Comparison of ENCODE assay signal across 12 mouse cellular contexts in genomic region chr13:91352311-91352710, GRCm38 (mm10).
A peak's percentile ranks its signal among the peaks of the same experiment; 100 is the strongest.
DNase-seq lines count a peak whose midpoint lies in the region; ATAC-seq and TF ChIP-seq lines count a peak whose summit lies in the region.
"Had no signal": no experiment of that assay in that cellular context is flagged by ENCODE, and none has a peak within 500 bp of the region (broad histone marks: within the 10 kb centered on the region; RNA-seq: fewer than 3 reads in every experiment).

No protein-coding gene starts in this region.

- no peak for TF ChIP-seq CTCF in stomach, postnatal 0 days (IDR thresholded peaks at IDR 0.05; ENCODE audit: low read depth)
- no peak for TF ChIP-seq CTCF in layer of hippocampus, adult 2 months (conservative IDR thresholded peaks at IDR 0.05)

- no peak for TF ChIP-seq EP300 in stomach, postnatal 0 days (optimal IDR thresholded peaks at IDR 0.05)

- peak; percentile 56 for DNase-seq in urinary bladder, postnatal 14 days (ENCODE audit: low spot score)
- no peak for DNase-seq in urinary bladder, postnatal 10 days (ENCODE audit: low spot score)
- no peak for DNase-seq in stomach, postnatal 0 days (ENCODE audit: low spot score)
- no peak for DNase-seq in layer of hippocampus, adult 2 months (ENCODE audit: low spot score in 2 of 2)
- DNase-seq in right cerebral cortex, postnatal 4 days, result no peak
- DNase-seq: cerebellum, adult 9-10 months; kidney, adult 8-10 months; right cerebral cortex, postnatal 25 days had no signal

- H3K27me3 ChIP-seq in heart, embryonic 15.5 days, result no peaks in the 10 kb centered on the region
- H3K27me3 ChIP-seq in lung, embryonic 15.5 days, result no peaks in the 10 kb centered on the region
- H3K27me3 ChIP-seq in stomach, postnatal 0 days (ENCODE audit: control insufficient read depth, insufficient read depth, low read length), result no peaks in the 10 kb centered on the region
- no peaks in the 10 kb centered on the region for H3K27me3 ChIP-seq in neural tube, embryonic 15.5 days (replicated peaks)
- H3K27me3 ChIP-seq: liver, embryonic 12.5 days had no signal

- no peak overlapping the region for H3K9ac ChIP-seq in heart, embryonic 15.5 days
- H3K9ac ChIP-seq in lung, embryonic 15.5 days, result no peak overlapping the region
- no peak overlapping the region for H3K9ac ChIP-seq in stomach, postnatal 0 days (ENCODE audit: low read length)
- H3K9ac ChIP-seq in neural tube, embryonic 15.5 days (replicated peaks), result no peak overlapping the region
- H3K9ac ChIP-seq: liver, embryonic 12.5 days had no signal

- ATAC-seq in heart, embryonic 15.5 days (replicated peaks; ENCODE audit: insufficient number of reproducible peaks, insufficient read depth, low FRiP score, low read depth), result peak; percentile 60; the same call in 1 of the 2 replicates
- ATAC-seq in lung, embryonic 15.5 days (ENCODE audit: borderline replicate concordance, extremely low read depth, low FRiP score, low TSS enrichment), result peak; percentile 92
- ATAC-seq in stomach, postnatal 0 days (ENCODE audit: low FRiP score, low TSS enrichment), result 0 out of 2 replicates have a peak, but pooled peaks have one; percentile 40
- ATAC-seq in neural tube, embryonic 15.5 days (ENCODE audit: low FRiP score), result no peak
- ATAC-seq: liver, embryonic 12.5 days had no signal

- H3K9me3 ChIP-seq in heart, embryonic 15.5 days (replicated peaks), result no peaks in the 10 kb centered on the region
- H3K9me3 ChIP-seq in lung, embryonic 15.5 days, result no peaks in the 10 kb centered on the region
- no peaks in the 10 kb centered on the region for H3K9me3 ChIP-seq in stomach, postnatal 0 days (ENCODE audit: control insufficient read depth, low read length)
- no peaks in the 10 kb centered on the region for H3K9me3 ChIP-seq in neural tube, embryonic 15.5 days (replicated peaks)
- H3K9me3 ChIP-seq: liver, embryonic 12.5 days had no signal

- WGBS in heart, embryonic 15.5 days, result 36% methylated on average over 8 of the region's 8 CpGs
- 36% methylated on average over 8 of the region's 8 CpGs for WGBS in lung, embryonic 15.5 days
- WGBS in stomach, postnatal 0 days, result 54% methylated on average over 8 of the region's 8 CpGs
- WGBS in neural tube, embryonic 15.5 days, result 86% methylated on average over 8 of the region's 8 CpGs

- no peak overlapping the region; the same call in 1 of the 2 replicates for H3K4me2 ChIP-seq in heart, embryonic 15.5 days
- no peak overlapping the region for H3K4me2 ChIP-seq in lung, embryonic 15.5 days
- no peak overlapping the region for H3K4me2 ChIP-seq in stomach, postnatal 0 days (replicated peaks; ENCODE audit: low read depth)
- H3K4me2 ChIP-seq in neural tube, embryonic 15.5 days, result no peak overlapping the region
- H3K4me2 ChIP-seq: liver, embryonic 12.5 days had no signal

- no peak overlapping the region for H3K27ac ChIP-seq in heart, embryonic 15.5 days
- peak overlapping the region; percentile 35 for H3K27ac ChIP-seq in lung, embryonic 15.5 days
- H3K27ac ChIP-seq in stomach, postnatal 0 days (replicated peaks), result no peak overlapping the region
- H3K27ac ChIP-seq in layer of hippocampus, adult 2 months, result no peak overlapping the region
- H3K27ac ChIP-seq in neural tube, embryonic 15.5 days (replicated peaks), result no peak overlapping the region
- H3K27ac ChIP-seq: liver, embryonic 12.5 days had no signal

- H3K36me3 ChIP-seq in heart, embryonic 15.5 days, result no peaks in the 10 kb centered on the region
- H3K36me3 ChIP-seq in lung, embryonic 15.5 days, result no peaks in the 10 kb centered on the region
- no peaks in the 10 kb centered on the region for H3K36me3 ChIP-seq in stomach, postnatal 0 days (ENCODE audit: control insufficient read depth, insufficient read depth, low read length)
- H3K36me3 ChIP-seq in neural tube, embryonic 15.5 days, result no peaks in the 10 kb centered on the region
- H3K36me3 ChIP-seq: liver, embryonic 12.5 days had no signal

- no peak overlapping the region for H3K4me3 ChIP-seq in heart, embryonic 15.5 days
- no peak overlapping the region for H3K4me3 ChIP-seq in lung, embryonic 15.5 days
- H3K4me3 ChIP-seq in stomach, postnatal 0 days (ENCODE audit: low read depth, low read length), result no peak overlapping the region
- no peak overlapping the region for H3K4me3 ChIP-seq in layer of hippocampus, adult 2 months
- H3K4me3 ChIP-seq in neural tube, embryonic 15.5 days (replicated peaks), result no peak overlapping the region
- H3K4me3 ChIP-seq: liver, embryonic 12.5 days had no signal

- H3K4me1 ChIP-seq in heart, embryonic 15.5 days (replicated peaks), result peaks cover 12% of the 10 kb centered on the region; the same call in 1 of the 2 replicates
- no peaks in the 10 kb centered on the region for H3K4me1 ChIP-seq in lung, embryonic 15.5 days
- H3K4me1 ChIP-seq in stomach, postnatal 0 days (replicated peaks; ENCODE audit: control insufficient read depth, insufficient read depth), result no peaks in the 10 kb centered on the region
- H3K4me1 ChIP-seq in neural tube, embryonic 15.5 days, result no peaks in the 10 kb centered on the region
- H3K4me1 ChIP-seq: liver, embryonic 12.5 days had no signal
